Mouse (Mus musculus) frontal cortex, postnatal 14 days (tissue): ENCODE results near the gene Socs2.

ENCODE experiments used
- DNase-seq, 2 experiments: peaks; one replicate each; pipeline ENCODE4 v3.0.0; 2022; ENCODE audit warnings: low spot score in 2 of 2

Gene Socs2

DNA sequence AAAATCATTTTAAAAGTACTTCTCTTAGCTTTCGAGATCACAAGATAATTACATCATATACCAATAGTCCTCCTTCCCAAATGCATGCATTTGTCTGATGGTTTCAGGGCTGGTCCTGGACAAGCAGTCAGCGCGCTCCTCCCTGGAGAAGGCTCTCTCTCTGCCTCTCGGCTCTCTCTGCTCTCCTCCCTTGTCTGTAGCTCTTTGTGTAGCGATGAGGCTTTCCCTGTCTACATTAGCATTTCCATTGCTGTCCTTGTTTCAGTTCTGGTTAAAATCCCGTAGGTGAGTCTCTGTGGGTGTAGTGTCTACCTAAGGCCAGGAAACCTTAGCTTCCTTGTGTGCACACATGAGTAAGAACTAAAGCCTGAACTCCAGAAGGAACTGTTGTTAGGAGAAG is 62.9 kb downstream of the Socs2 start:
- no peak for DNase-seq

DNA sequence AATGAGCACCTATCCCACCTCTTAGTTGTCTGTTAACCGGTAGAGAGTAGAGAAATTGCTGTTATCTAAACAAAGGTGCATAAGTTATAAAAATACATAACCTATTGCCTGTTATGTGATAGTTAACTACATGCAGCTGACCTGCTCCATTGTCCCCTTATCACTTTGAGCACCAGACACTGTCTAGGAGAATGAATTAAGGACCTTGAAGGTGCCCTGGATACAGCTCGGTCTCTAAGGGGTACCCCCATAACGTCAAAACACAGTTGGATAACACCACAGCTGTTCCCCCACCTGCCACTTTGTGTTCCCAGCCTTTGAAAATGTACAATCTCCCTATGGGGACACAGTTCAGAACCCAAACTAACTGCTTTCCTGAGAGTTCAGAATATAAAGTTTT is 68.5 kb downstream of the Socs2 start:
- no peak for DNase-seq

DNA sequence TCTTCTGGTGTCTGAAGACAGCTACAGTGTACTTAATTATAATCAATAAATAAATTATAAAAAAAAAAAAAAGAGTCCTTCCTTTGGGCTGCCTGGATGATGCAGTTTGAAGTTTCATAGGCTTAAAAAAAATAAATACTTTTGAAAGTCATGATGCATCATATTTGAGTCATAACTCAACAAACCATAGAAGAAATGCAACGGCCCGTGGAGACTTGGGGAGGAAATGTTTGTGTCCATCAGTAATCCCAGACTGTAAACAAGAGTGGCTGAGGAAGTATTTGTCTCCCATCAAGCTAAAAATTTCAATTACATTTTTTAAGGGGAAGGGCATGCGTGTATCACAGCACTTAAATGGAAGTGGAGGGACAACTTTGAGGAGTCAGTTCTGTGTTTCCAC is 69.2 kb downstream of the Socs2 start:
- DNase-seq = no peak

DNA sequence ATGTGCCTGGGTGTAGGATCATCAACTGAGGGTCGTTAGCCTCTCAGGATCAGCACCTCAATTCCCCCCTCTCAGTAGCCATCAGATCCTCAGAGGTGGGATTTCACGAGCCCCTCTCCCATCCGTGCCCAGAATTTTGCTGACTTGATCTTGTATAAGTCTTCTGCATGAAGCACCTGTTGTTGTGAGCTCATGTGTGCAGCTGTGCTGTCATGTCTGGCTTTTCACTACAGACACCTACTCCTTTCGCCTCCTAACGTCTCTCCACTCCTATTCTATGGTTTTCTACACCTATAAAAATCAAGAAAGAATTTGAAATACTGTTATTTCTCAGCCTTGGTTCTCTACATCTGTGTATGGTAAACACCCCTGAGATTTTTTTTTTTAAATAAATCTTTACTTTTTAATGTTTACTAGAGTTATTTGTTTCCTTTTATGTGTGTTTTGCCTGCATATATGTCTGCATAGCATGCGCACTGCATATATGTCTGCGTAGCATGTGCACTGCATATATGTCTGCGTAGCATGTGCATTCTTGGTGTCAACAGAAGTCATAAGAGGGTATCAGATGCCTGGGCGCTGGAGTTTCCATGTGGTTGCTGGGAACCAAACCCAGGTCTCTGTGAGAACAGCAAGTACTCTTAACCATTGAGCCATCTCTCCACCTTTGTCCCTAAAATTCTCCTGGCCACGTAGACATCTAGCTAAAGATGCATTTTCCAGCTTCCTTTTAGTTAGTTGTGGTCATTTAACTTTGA is 74.0 kb downstream of the Socs2 start:
- DNase-seq = no peak

DNA sequence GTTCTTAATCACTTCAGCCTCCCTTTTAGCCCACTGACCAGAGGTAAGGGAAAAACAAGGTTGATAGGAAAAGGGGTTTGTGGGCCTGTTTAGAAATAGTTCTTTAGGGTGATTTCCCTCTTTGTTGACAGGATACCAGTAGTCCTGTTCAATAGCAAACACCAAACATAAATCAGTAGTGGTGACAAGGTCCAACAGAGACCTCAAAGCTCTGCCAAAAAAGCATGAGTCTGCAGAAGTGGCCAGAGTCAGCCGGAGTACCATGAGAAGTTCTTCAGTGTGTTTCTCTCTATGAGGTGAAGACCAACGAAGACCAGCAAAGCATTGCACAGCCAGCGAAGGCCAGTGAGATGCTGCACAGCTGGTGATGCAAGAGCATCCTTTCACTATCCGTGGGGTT is 76.3 kb downstream of the Socs2 start:
- no peak for DNase-seq

DNA sequence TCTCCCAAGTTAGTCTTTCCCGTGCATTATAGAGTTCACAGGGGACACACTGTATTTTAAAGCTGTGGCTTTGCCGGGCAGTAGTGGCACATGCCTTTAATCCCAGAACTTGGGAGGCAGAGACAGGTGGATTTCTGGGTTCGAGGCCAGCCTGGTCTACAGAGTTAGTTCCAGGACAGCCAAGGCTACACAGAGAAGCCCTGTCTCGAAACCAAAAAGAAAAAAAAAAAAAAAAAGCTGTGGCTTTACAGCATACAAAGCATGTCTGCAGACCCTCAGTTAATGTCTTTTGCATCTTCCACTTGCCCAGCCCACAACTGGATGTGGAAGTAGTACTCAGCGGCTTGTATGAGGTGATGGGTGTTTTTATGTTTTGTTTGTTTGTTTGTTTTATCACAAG is 79.4 kb downstream of the Socs2 start:
- DNase-seq = no peak

DNA sequence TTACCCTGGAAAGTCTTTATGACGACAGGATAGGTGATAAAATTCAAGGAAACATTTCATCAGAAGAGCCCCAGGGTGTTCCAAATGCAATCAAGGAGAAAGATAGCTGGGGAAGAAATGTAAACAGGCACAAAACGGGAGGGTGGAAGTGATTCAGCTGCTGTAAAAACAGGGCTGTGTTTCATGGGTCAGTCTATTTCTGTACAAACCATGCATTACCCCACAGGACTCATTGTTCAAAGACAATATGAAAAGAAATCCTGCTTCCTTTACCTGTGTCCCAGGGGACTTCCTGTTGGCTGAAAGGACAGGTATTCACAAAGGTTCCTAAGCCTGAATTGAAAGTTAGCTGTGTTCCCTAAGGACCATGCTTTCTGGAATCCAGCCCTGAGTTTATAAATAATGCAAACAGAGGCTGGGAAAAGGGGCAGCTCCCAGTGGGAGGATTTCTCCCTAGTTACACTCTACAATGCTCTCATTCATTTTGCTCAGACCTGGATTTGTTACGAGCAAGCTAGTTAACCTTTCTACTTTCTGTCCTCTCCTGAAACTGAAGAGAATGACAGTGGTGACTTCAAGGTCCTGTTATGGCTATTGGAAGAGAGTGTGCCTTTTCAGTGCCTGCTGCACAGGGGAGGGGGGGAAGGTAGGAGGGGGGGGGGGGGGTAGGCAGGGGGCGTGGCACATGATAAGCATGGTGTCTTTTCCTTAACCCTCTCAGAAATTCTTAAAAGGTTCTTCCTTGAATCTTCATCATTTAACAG is 80.0 kb downstream of the Socs2 start:
- DNase-seq = no peak
